Comparison of ENCODE assay signal across 9 mouse cellular contexts in genomic region chr10:77484205-77484935, GRCm38 (mm10). TPM values are rescaled to one million over a fixed set of nuclear protein-coding genes. Genes with fewer than 3 reads are reported as not detected.
DNase-seq lines count a peak whose midpoint lies in the region; ATAC-seq lines count a peak whose summit lies in the region.
"Had no signal": no experiment of that assay in that cellular context is flagged by ENCODE, and none has a peak within 500 bp of the region (broad histone marks: within the 10 kb centered on the region; RNA-seq: fewer than 3 reads in every experiment).

No protein-coding gene starts in this region.

- peak; percentile 77 for ATAC-seq in heart, embryonic 11.5 days (replicated peaks; ENCODE audit: insufficient number of reproducible peaks, low FRiP score, low TSS enrichment)
- ATAC-seq in megakaryocyte-erythroid progenitor cell, adult 5-6 weeks (replicated peaks; ENCODE audit: low FRiP score, low TSS enrichment, poor library complexity, severe bottlenecking), result peak; percentile 86
- no peak for ATAC-seq in forebrain, embryonic 13.5 days
- ATAC-seq in CD4-positive, CD25-positive, alpha-beta regulatory T cell, adult 4 months, result no peak

- WGBS in heart, embryonic 11.5 days (ENCODE audit: insufficient replicate concordance), result 11% methylated on average over 18 of the region's 18 CpGs
- 82% methylated on average over 18 of the region's 18 CpGs for WGBS in forebrain, embryonic 13.5 days

- H3K9me3 ChIP-seq in heart, embryonic 11.5 days (replicated peaks; ENCODE audit: control insufficient read depth, low read length), result no peaks in the 10 kb centered on the region
- no peaks in the 10 kb centered on the region for H3K9me3 ChIP-seq in forebrain, embryonic 13.5 days (replicated peaks)
- H3K9me3 ChIP-seq: midbrain, embryonic 12.5 days had no signal

- peak; percentile 77 for DNase-seq in urinary bladder, postnatal 14 days (ENCODE audit: low spot score)
- no peak for DNase-seq in urinary bladder, postnatal 10 days (ENCODE audit: low spot score)
- DNase-seq in kidney, postnatal 4 days, result peak; percentile 53 to 67
- no peak for DNase-seq in left cerebral cortex, postnatal 14 days (ENCODE audit: low spot score in 2 of 2)

- no peak overlapping the region for H3K4me3 ChIP-seq in heart, embryonic 11.5 days (ENCODE audit: low read depth, low read length)
- H3K4me3 ChIP-seq in forebrain, embryonic 13.5 days, result no peak overlapping the region
- H3K4me3 ChIP-seq: midbrain, embryonic 12.5 days had no signal

- H3K4me2 ChIP-seq in heart, embryonic 11.5 days, result peak overlapping the region; percentile 41
- no peak overlapping the region for H3K4me2 ChIP-seq in forebrain, embryonic 13.5 days
- H3K4me2 ChIP-seq: midbrain, embryonic 12.5 days had no signal

- H3K27ac ChIP-seq in heart, embryonic 11.5 days (ENCODE audit: low read depth, low read length), result peak overlapping the region; percentile 82
- H3K27ac ChIP-seq in forebrain, embryonic 13.5 days, result no peak overlapping the region
- H3K27ac ChIP-seq: midbrain, embryonic 12.5 days had no signal

- intact Hi-C loops in left cerebral cortex, postnatal 14 days (cut with DNase I), result no loop called here

- H3K27me3 ChIP-seq in heart, embryonic 11.5 days (ENCODE audit: control insufficient read depth, insufficient read depth, low read length), result no peaks in the 10 kb centered on the region
- H3K27me3 ChIP-seq in forebrain, embryonic 13.5 days, result no peaks in the 10 kb centered on the region
- H3K27me3 ChIP-seq: midbrain, embryonic 12.5 days had no signal

- H3K9ac ChIP-seq in heart, embryonic 11.5 days (ENCODE audit: low read depth, low read length), result peak overlapping the region; percentile 23; the same call in 1 of the 2 replicates
- H3K9ac ChIP-seq in forebrain, embryonic 13.5 days, result no peak overlapping the region
- H3K9ac ChIP-seq: midbrain, embryonic 12.5 days had no signal

- H3K4me1 ChIP-seq in heart, embryonic 11.5 days (ENCODE audit: control insufficient read depth, insufficient read depth, low read length), result peaks cover 32% of the 10 kb centered on the region
- no peaks in the 10 kb centered on the region for H3K4me1 ChIP-seq in forebrain, embryonic 13.5 days
- H3K4me1 ChIP-seq: midbrain, embryonic 12.5 days had no signal

- peaks cover 12% of the 10 kb centered on the region for H3K36me3 ChIP-seq in heart, embryonic 11.5 days (ENCODE audit: control insufficient read depth, insufficient read depth, low read length)
- H3K36me3 ChIP-seq in forebrain, embryonic 13.5 days (ENCODE audit: poor library complexity, severe bottlenecking), result peaks cover 38% of the 10 kb centered on the region

RNA-seq across cellular contexts. Expression of gene Fam207a, which starts 31.2 kb away (rescaled TPM):
- 26.2 and 28.1 TPM in 2 replicates for polyA plus RNA-seq in heart, embryonic 11.5 days (2014; fragmentation: Nextera tagmentation; extraction: Ambion mirVana)
- 19.8 and 20.0 TPM in 2 replicates for total RNA-seq in megakaryocyte-erythroid progenitor cell, adult 5-6 weeks (2014; fragmentation: Nextera tagmentation)
- total RNA-seq in megakaryocyte-erythroid progenitor cell, adult 5-6 weeks (2017), result 28.5 and 30.5 TPM in 2 replicates
- total RNA-seq in left cerebral cortex, postnatal 14 days (2021), result 10 to 100 TPM; 32.2 to 33.4 TPM
- 37.5 and 38.7 TPM in 2 replicates for polyA plus RNA-seq in forebrain, embryonic 13.5 days (2015; fragmentation: Nextera tagmentation; extraction: Ambion mirVana)
- polyA plus RNA-seq in CD4-positive, CD25-positive, alpha-beta regulatory T cell, adult 4 months (2017; shearing (Covaris generic)), result 10 to 100 TPM; 11.8 to 14.3 TPM

RNA-seq across cellular contexts. Expression of gene Itgb2, which starts 45.7 kb away (rescaled TPM):
- polyA plus RNA-seq in heart, embryonic 11.5 days (2014; fragmentation: Nextera tagmentation; extraction: Ambion mirVana), result 2.3 and 2.4 TPM in 2 replicates
- 10.4 and 26.2 TPM in 2 replicates for total RNA-seq in megakaryocyte-erythroid progenitor cell, adult 5-6 weeks (2014; fragmentation: Nextera tagmentation)
- total RNA-seq in megakaryocyte-erythroid progenitor cell, adult 5-6 weeks (2017), result 13.2 and 14.2 TPM in 2 replicates
- total RNA-seq in left cerebral cortex, postnatal 14 days (2021), result 1 to 10 TPM; 3.1 to 3.2 TPM
- polyA plus RNA-seq in forebrain, embryonic 13.5 days (2015; fragmentation: Nextera tagmentation; extraction: Ambion mirVana), result 0.34 and 0.37 TPM in 2 replicates
- polyA plus RNA-seq in CD4-positive, CD25-positive, alpha-beta regulatory T cell, adult 4 months (2017; shearing (Covaris generic)), result 100 to 1,000 TPM; 449 to 774 TPM

Comparison
In these comparisons a context has a peak if more than half of its experiments do, and no peak if none do; other contexts are left out.
1. DNase-seq: peak in urinary bladder, postnatal 14 days (single experiment) and kidney, postnatal 4 days (2 of 2); none in urinary bladder, postnatal 10 days (single experiment) and left cerebral cortex, postnatal 14 days (0 of 2).
2. ATAC-seq: peak in heart, embryonic 11.5 days (single experiment) and megakaryocyte-erythroid progenitor cell, adult 5-6 weeks (single experiment); none in forebrain, embryonic 13.5 days (single experiment) and CD4-positive, CD25-positive, alpha-beta regulatory T cell, adult 4 months (single experiment).
3. RNA of gene Itgb2, which starts 45.7 kb away (polyA plus RNA-seq): 449 to 774 TPM in CD4-positive, CD25-positive, alpha-beta regulatory T cell, adult 4 months; 2.3 to 2.4 TPM in heart, embryonic 11.5 days and 0.34 to 0.37 TPM in forebrain, embryonic 13.5 days; every median in the first group is over 100 times any median in the second.